Comparison of ENCODE assay signal across 10 mouse cellular contexts in the genomic region with DNA sequence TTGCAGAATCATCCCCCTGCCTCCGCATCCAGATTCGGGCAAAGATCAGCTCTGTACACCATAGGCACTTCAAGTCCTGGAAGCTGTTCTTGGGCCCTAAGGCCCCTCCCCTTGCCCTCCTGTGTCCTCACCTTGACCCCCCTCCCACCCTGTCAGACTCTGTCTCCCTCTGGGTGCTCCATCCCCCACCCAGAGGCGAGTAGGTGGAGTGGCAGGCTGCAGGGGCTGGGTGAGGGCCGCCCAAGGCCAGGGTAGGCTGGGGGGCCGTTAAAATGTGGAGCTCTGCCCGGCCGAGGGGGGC. TPM values are rescaled to one million over a fixed set of nuclear protein-coding genes. Genes with fewer than 3 reads are reported as not detected.
DNase-seq lines count a peak whose midpoint lies in the region; ATAC-seq and TF ChIP-seq lines count a peak whose summit lies in the region.
"Had no signal": no experiment of that assay in that cellular context is flagged by ENCODE, and none has a peak within 500 bp of the region (broad histone marks: within the 10 kb centered on the region; RNA-seq: fewer than 3 reads in every experiment).

No protein-coding gene starts in this region.

- DNase-seq in layer of hippocampus, adult 2 months (ENCODE audit: low spot score in 2 of 2): no peak
- no peak for DNase-seq in layer of hippocampus, postnatal 36 days
- no peak for DNase-seq in gastrocnemius, postnatal 4 days (ENCODE audit: low spot score in 2 of 2)
- no peak for DNase-seq in layer of hippocampus, adult 9-11 months
- DNase-seq in adrenal gland, adult 8-10 months: no peak
- DNase-seq: cerebellum, postnatal 36 days; thymus, postnatal 4 days had no signal

- 0 out of 2 replicates have a peak, but pooled peaks cover 3% of the 10 kb centered on the region for H3K36me3 ChIP-seq in hindbrain, embryonic 15.5 days
- no peaks in the 10 kb centered on the region for H3K36me3 ChIP-seq in neural tube, embryonic 14.5 days (ENCODE audit: control insufficient read depth, insufficient read depth, low read length)

- 7% methylated on average over 7 of the region's 7 CpGs for WGBS in hindbrain, embryonic 15.5 days
- 4% methylated on average over 7 of the region's 7 CpGs for WGBS in neural tube, embryonic 14.5 days

- no peaks in the 10 kb centered on the region for H3K9me3 ChIP-seq in hindbrain, embryonic 15.5 days
- no peaks in the 10 kb centered on the region for H3K9me3 ChIP-seq in neural tube, embryonic 14.5 days (ENCODE audit: control insufficient read depth, low read length)

- no peak for TF ChIP-seq CTCF in layer of hippocampus, adult 2 months (conservative IDR thresholded peaks at IDR 0.05)
- no peak for TF ChIP-seq CTCF in embryonic fibroblast, embryonic 13.5 days (IDR thresholded peaks at IDR 0.05; ENCODE audit: borderline replicate concordance, insufficient read depth, low read length)

- H3K4me3 ChIP-seq in layer of hippocampus, adult 2 months: peak overlapping the region; percentile 92
- peak overlapping the region; percentile 96 for H3K4me3 ChIP-seq in embryonic fibroblast, embryonic 13.5 days (ENCODE audit: insufficient read depth, low read length)
- peak overlapping the region; percentile 64 for H3K4me3 ChIP-seq in hindbrain, embryonic 15.5 days
- H3K4me3 ChIP-seq in neural tube, embryonic 14.5 days (ENCODE audit: low read depth, low read length): peak overlapping the region; percentile 81

- TF ChIP-seq POLR2A in embryonic fibroblast, embryonic 13.5 days (IDR thresholded peaks at IDR 0.05; ENCODE audit: low read depth, low read length): no peak

- H3K4me2 ChIP-seq in hindbrain, embryonic 15.5 days: peak overlapping the region; percentile 95
- H3K4me2 ChIP-seq in neural tube, embryonic 14.5 days (ENCODE audit: low read depth, low read length): peak overlapping the region; percentile 95

- peak; percentile 14; the same call in 1 of the 2 replicates for ATAC-seq in hindbrain, embryonic 15.5 days (ENCODE audit: low FRiP score, low read depth)
- peak; percentile 12; the same call in 1 of the 2 replicates for ATAC-seq in neural tube, embryonic 14.5 days (ENCODE audit: low read depth)

- peaks cover 13% of the 10 kb centered on the region; the same call in 1 of the 2 replicates for H3K27me3 ChIP-seq in hindbrain, embryonic 15.5 days
- H3K27me3 ChIP-seq in neural tube, embryonic 14.5 days (ENCODE audit: control insufficient read depth, insufficient read depth, low read length): 0 out of 2 replicates have a peak, but pooled peaks cover 2% of the 10 kb centered on the region

- no peaks in the 10 kb centered on the region for H3K4me1 ChIP-seq in embryonic fibroblast, embryonic 13.5 days (ENCODE audit: control insufficient read depth, insufficient read depth, low read length)
- peaks cover 48% of the 10 kb centered on the region for H3K4me1 ChIP-seq in hindbrain, embryonic 15.5 days (replicated peaks)
- H3K4me1 ChIP-seq in neural tube, embryonic 14.5 days (ENCODE audit: control insufficient read depth, insufficient read depth, low read length): peaks cover 16% of the 10 kb centered on the region

- peak overlapping the region; percentile 87 for H3K9ac ChIP-seq in hindbrain, embryonic 15.5 days
- H3K9ac ChIP-seq in neural tube, embryonic 14.5 days (replicated peaks; ENCODE audit: low read depth, low read length): peak overlapping the region; percentile 87

- H3K27ac ChIP-seq in layer of hippocampus, adult 2 months: peak overlapping the region; percentile 92
- H3K27ac ChIP-seq in embryonic fibroblast, embryonic 13.5 days (ENCODE audit: insufficient read depth, low read length): no peak overlapping the region
- H3K27ac ChIP-seq in hindbrain, embryonic 15.5 days (replicated peaks): peak overlapping the region; percentile 92
- no peak overlapping the region for H3K27ac ChIP-seq in neural tube, embryonic 14.5 days (ENCODE audit: low read depth, low read length)

RNA-seq across cellular contexts. Expression of a gene that starts 1.4 kb away (rescaled TPM):
- total RNA-seq in layer of hippocampus, adult 2 months (2021): 100 to 1,000 TPM; 236 to 254 TPM
- total RNA-seq in layer of hippocampus, postnatal 36 days (2021): 100 to 1,000 TPM; 232 to 236 TPM
- 27.1 and 27.5 TPM in 2 replicates for polyA plus RNA-seq in embryonic fibroblast, embryonic 13.5 days (2011; ENCODE audit: insufficient read length, low read depth, missing spikeins)
- polyA plus RNA-seq in hindbrain, embryonic 15.5 days (2015; fragmentation: Nextera tagmentation; extraction: Ambion mirVana): 12.9 and 14.5 TPM in 2 replicates
- 11.2 and 12.8 TPM in 2 replicates for polyA plus RNA-seq in neural tube, embryonic 14.5 days (2014; fragmentation: Nextera tagmentation; extraction: Ambion mirVana)
- total RNA-seq in gastrocnemius, postnatal 4 days (2021): 10 to 100 TPM; 12.0 to 12.7 TPM
- total RNA-seq in adrenal gland, adult 8-10 months (2022): 10 to 100 TPM; 10.8 to 13.7 (median 12.4) TPM

Comparison
In these comparisons a context has a peak if more than half of its experiments do, and no peak if none do; other contexts are left out.
1. H3K27ac ChIP-seq: peak in layer of hippocampus, adult 2 months (single experiment) and hindbrain, embryonic 15.5 days (single experiment); none in embryonic fibroblast, embryonic 13.5 days (single experiment) and neural tube, embryonic 14.5 days (single experiment).
2. RNA of a gene that starts 1.4 kb away (total RNA-seq): 236 to 254 TPM in layer of hippocampus, adult 2 months and 232 to 236 TPM in layer of hippocampus, postnatal 36 days; 10.8 to 13.7 TPM in adrenal gland, adult 8-10 months and 12.0 to 12.7 TPM in gastrocnemius, postnatal 4 days; every median in the first group is over 10 times any median in the second.
3. Peak in every context shown above with its lines, with median percentiles within 50 percentile points of each other: H3K4me3 ChIP-seq.